Mouse (Mus musculus): ENCODE measurements around the gene Coq4. TPM values are rescaled to one million over a fixed set of nuclear protein-coding genes. Genes with fewer than 3 reads are reported as not detected.
"Not testable (repeated sequence)": the region's sequence is repeated elsewhere in the genome, so short reads cannot be mapped to it uniquely, and the experiment has no call there.

Gene Coq4
- total RNA-seq, 2 experiments from 2014 or later = 7.9 to 9.7 TPM

- Histone ChIP-seq H3K4me3 (no peak overlapping the region), H3K27ac (no peak overlapping the region)
- intact Hi-C loops (cut with DNase I) = loop anchor here (10.0 kb wide), 2 partner anchors 87 to 207 kb away; no protein-coding TSS in a partner anchor
- no peak for TF ChIP-seq CTCF (IDR thresholded peaks at IDR 0.05)
- no peak for DNase-seq
Observed at GRCm38 (mm10) chr2:29767976-29768709, 19.1 kb upstream of the Coq4 start.

DNA sequence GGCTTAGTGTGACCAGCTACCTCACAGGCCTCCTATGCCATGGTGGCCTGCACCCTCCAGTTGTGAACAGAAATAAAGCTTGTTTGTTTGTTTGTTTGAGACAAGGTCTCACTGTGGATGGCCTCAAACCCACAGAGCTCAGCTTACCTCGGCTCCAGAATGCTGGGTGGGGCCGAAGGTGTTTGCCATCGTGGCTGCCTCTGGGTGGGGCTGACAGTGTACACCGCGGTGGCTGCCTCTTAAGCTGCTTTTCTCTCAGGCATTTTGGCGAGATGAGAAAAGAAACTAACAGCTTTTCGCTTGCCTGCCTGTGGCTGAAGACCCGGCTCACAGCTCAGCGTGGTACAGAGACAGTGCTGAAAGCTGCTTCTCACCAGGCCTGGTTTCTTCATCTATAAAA, 18.4 kb upstream of the Coq4 start:
- no peak overlapping the region for H3K4me3 ChIP-seq
- no peak for DNase-seq
- H3K27ac ChIP-seq = no peak overlapping the region
- no peak for TF ChIP-seq CTCF (IDR thresholded peaks at IDR 0.05)
- intact Hi-C loops (cut with DNase I) = loop anchor here (10.0 kb wide), 2 partner anchors 86 to 206 kb away; no protein-coding TSS in a partner anchor

DNA sequence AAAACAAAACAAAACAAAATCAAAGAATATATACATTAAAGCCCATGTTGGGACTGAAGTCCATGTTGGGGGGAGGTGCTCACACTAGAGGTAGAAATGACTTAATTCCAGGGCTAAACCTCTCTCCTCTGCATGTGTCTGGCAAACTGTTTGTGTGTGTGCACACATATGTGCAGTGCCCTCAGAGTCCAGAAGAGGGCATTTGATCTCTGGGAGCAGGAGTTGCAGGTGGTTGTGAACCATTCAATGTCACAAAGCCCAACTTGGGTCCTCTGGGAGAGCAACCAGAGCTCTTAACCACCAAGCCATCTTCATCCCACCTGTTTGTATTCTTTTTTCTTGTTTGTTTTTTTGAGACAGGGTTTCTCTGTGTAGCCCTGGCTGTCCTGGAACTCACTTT, 17.1 kb upstream of the Coq4 start:
- no peak overlapping the region for H3K27ac ChIP-seq
- DNase-seq = no peak
- intact Hi-C loops (cut with DNase I) = no loop called here
- peak; percentile 10; the same call in 1 of the 2 replicates for TF ChIP-seq CTCF (IDR thresholded peaks at IDR 0.05)
- no peak overlapping the region for H3K4me3 ChIP-seq

DNA sequence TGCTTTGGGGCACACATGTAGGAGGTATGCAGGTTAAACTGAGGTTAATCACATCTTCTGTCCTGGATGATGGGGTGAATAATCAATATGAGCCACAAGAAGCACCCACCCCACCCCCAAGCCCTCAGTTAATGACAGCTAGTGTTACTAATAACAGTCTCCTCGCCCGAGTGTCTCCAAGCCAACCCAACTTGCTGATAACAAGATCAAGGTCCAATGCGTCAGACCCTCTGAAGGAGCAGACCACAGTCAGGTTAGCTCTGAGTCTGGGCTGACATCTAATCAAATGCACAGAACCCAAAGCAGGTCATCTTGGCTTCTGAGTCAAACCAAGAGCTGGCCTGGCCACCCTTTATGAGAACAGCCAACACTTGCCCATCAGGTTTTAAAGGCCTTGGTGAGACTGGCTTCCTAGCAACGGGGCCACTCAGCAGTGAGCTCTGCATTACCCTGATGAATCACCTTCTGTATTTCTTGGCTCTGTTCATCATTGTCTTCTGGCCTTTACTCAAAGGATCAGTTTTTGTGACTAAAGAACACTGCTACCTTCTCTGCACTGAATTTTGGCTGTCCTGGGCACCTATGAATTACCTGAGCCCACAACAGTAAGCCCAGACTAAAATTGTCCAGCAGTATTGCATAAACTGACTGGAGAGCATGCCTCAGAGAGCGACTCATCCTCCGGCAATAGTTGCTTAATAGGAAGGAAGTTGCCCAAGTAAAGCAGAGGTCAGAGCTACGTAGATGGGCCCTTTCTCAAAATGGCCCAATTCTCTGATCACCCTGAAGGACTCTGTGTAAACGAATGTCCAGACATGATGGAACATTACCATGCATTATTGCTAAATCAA, 15.5 kb upstream of the Coq4 start:
- no peak for DNase-seq
- TF ChIP-seq CTCF (IDR thresholded peaks at IDR 0.05) = no peak
- intact Hi-C loops (cut with DNase I) = no loop called here
- no peak overlapping the region for H3K4me3 ChIP-seq
- no peak overlapping the region; the same call in 1 of the 2 replicates for H3K27ac ChIP-seq

DNA sequence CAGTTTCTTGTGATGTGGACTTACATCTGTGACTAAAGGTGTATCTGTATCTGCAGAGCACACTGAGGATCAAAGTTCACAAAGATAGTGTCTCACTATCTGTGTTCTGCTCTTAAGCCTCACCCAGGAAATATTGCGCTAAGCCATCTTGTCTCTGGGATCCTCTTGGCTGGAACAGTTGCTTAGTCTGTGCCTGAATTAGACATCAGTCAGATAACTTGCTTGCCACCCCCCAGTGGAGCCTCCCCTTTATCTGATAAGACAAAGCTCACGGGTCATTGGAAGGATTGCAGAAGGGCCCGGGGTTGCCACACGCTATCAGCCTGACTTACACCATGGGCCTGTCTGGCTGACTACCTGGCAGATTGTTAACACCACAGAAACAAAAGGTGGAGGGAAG, 14.0 kb upstream of the Coq4 start:
- Histone ChIP-seq H3K27ac (no peak overlapping the region), H3K4me3 (no peak overlapping the region)
- intact Hi-C loops (cut with DNase I) = no loop called here
- no peak for DNase-seq
- no peak for TF ChIP-seq CTCF (IDR thresholded peaks at IDR 0.05)

GRCm38 (mm10) chr2:29781256-29781655, 6.0 kb upstream of the Coq4 start:
- H3K27ac ChIP-seq; DNase-seq; intact Hi-C loops (cut with DNase I); H3K4me3 ChIP-seq: not testable (repeated sequence)

- no peak overlapping the region for H3K4me3 ChIP-seq
- DNase-seq = no peak
- no peak for TF ChIP-seq CTCF (IDR thresholded peaks at IDR 0.05)
- H3K27ac ChIP-seq = no peak overlapping the region
- intact Hi-C loops (cut with DNase I) = no loop called here
Observed at GRCm38 (mm10) chr2:29784290-29784689, 3.0 kb upstream of the Coq4 start.

GRCm38 (mm10) chr2:29787937-29788681, 816 bp downstream of the Coq4 start, which contains the start of gene Trub2:
Gene Trub2, minus strand, starts transcription at chr2:29788502.
- Histone ChIP-seq H3K27ac (peak within 1 kb of the TSS; percentile 89), H3K4me3 (peak within 1 kb of the TSS; percentile 87)
- intact Hi-C loops (cut with DNase I) = no loop called here
- no peak for TF ChIP-seq CTCF (IDR thresholded peaks at IDR 0.05)
- DNase-seq = peak; percentile 88

DNA sequence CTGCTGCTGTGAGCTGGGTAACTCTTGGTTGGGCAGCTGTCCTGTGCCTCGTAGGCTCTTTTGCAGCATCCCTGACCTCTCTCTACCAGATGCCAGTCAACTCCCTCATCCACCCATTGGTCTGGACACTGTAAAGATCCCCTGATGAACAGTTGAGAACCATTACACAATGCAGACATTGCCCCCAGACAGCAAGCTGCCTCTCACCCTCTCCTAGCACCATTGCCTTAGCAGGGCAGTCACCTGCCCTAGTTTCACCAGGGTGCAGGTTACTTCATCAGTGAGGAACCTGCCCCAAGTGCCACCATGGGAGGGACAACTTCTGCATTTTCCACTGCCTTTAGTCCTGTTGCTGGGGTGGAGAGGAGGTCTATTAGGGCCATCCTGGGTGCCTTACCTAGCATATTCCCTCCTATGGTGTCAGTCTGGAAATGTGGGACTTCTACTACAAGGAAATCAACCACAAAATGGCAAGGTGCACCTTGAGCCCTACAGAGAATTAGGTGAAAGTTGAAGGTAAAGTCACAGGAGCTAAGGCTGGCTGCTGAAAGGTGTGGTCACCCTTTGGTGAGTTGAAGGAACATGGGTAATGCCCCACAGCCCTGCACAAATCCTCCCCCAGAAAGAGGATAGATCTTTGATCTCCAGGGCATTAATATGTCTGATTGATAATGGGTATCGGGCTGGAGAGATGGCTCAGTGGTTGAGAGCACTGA, 5.6 kb downstream of the Coq4 start:
- DNase-seq = no peak
- H3K27ac ChIP-seq = no peak overlapping the region
- intact Hi-C loops (cut with DNase I) = no loop called here
- TF ChIP-seq CTCF (IDR thresholded peaks at IDR 0.05) = no peak
- H3K4me3 ChIP-seq = no peak overlapping the region

DNA sequence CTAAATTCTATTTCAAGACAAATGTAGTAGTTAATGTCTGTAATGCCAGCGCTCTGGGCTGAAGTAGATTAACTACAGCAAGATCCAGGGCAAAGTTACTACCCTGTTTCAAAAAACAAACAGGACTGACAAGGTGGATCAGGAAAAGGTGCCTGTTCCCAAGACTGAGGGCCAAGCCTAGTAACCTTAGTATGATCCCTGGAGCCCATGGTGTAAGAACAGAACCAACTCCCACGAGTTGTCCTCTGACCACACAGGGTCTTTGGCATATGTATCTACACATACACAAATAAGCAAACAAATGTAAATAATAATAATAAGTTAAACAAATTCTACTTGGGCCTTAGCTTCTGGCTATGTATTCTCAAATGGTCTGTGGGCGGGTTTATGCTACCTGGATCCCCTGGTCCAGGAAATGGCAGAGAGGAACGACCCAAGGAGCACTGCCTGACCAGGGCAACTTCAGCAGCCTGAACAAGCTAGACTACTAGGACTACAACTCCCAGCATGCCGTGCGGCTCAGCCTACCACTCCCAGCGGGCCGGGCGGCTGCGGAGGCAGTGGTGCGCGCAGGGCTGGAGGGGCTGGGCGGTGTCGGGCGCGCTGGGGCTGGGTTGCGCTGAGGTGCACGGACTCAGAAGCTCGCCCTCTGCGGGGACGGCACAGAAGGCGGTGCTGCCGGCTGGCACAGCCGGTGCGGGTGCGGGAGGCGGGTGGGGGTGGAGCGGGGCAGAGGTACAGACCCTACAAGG, 15.0 kb downstream of the Coq4 start, which contains the start of gene Slc27a4:
Slc27a4 (plus strand) TSS at position 560 of the 752 bp plus-strand sequence.
- intact Hi-C loops (cut with DNase I) = no loop called here
- H3K27ac ChIP-seq = peak within 1 kb of the TSS; percentile 91
- TF ChIP-seq CTCF (IDR thresholded peaks at IDR 0.05) = peak; percentile 21; the same call in 1 of the 2 replicates

DNA sequence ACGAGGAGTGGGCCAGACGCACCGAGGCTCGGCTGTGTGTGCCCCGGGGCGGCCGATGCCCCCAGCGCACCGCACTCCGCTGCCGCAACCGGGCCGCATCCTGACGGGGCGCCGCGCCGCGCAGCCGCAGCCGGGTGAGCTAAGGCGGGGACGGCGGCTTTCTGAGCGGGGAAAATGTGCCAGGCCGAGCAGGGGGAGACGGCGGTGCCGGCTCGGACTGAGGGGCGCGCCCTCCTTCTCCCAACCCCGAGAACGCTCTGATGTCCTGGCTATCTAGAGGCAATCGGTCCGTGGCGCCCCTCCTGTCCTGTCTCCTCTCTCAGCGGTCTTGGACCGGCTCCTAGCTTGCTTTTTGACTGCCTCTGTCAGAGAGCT, 15.5 kb downstream of the Coq4 start:
- intact Hi-C loops (cut with DNase I) = no loop called here
- no peak for TF ChIP-seq CTCF (IDR thresholded peaks at IDR 0.05)
- no peak for DNase-seq
- H3K27ac ChIP-seq = peak overlapping the region; percentile 91
- H3K4me3 ChIP-seq = peak overlapping the region; percentile 98

More for the DNA sequence above, 15.0 kb downstream of the Coq4 start, which contains the start of gene Slc27a4:
- DNase-seq = peak; percentile 99
- H3K4me3 ChIP-seq = peak within 1 kb of the TSS; percentile 98
